21 mouse cellular contexts compared by ENCODE assay signal in genomic region chr11:53166478-53166877, GRCm38 (mm10).
"Had no signal": no experiment of that assay in that cellular context is flagged by ENCODE, and none has a peak within 500 bp of the region (broad histone marks: within the 10 kb centered on the region; RNA-seq: fewer than 3 reads in every experiment).

No protein-coding gene starts in this region.

- H3K27ac ChIP-seq: liver, embryonic 14.5 days; lung, embryonic 15.5 days; macrophage; midbrain, embryonic 13.5 days; midbrain, embryonic 15.5 days; neural tube, embryonic 12.5 days; stomach, embryonic 15.5 days; stomach, postnatal 0 days had no signal

- H3K4me3 ChIP-seq: lung, embryonic 15.5 days; megakaryocyte, embryonic 14.5 days; midbrain, embryonic 13.5 days; midbrain, embryonic 15.5 days; neural tube, embryonic 12.5 days; stomach, embryonic 15.5 days had no signal

- H3K27me3 ChIP-seq: lung, embryonic 15.5 days; midbrain, embryonic 13.5 days; midbrain, embryonic 15.5 days; neural tube, embryonic 12.5 days; stomach, embryonic 15.5 days had no signal

- H3K4me2 ChIP-seq: lung, embryonic 15.5 days; midbrain, embryonic 11.5 days; midbrain, embryonic 13.5 days; midbrain, embryonic 15.5 days; neural tube, embryonic 12.5 days; stomach, embryonic 15.5 days had no signal

- H3K9me3 ChIP-seq: lung, embryonic 15.5 days; megakaryocyte, embryonic 14.5 days; midbrain, embryonic 13.5 days; midbrain, embryonic 15.5 days; neural tube, embryonic 12.5 days; stomach, embryonic 15.5 days had no signal

- H3K9ac ChIP-seq: liver, embryonic 14.5 days; lung, embryonic 15.5 days; midbrain, embryonic 13.5 days; midbrain, embryonic 15.5 days; neural tube, embryonic 12.5 days; stomach, embryonic 15.5 days had no signal

- DNase-seq: lung, adult 2 months; lung, postnatal 14 days; lung, postnatal 36 days; retina, postnatal 1 day; right cerebral cortex, adult 18-20 months; right cerebral cortex, postnatal 25 days; right cerebral cortex, postnatal 4 days; thymus, adult 2 months; thymus, postnatal 25 days; thymus, postnatal 4 days had no signal

- ATAC-seq: lung, postnatal 0 days; midbrain, embryonic 13.5 days; midbrain, embryonic 15.5 days had no signal

- H3K36me3 ChIP-seq: lung, embryonic 15.5 days; midbrain, embryonic 13.5 days; midbrain, embryonic 15.5 days; neural tube, embryonic 12.5 days; stomach, embryonic 15.5 days had no signal

- H3K4me1 ChIP-seq: lung, embryonic 15.5 days; megakaryocyte, embryonic 14.5 days; midbrain, embryonic 13.5 days; midbrain, embryonic 15.5 days; neural tube, embryonic 12.5 days; stomach, embryonic 15.5 days had no signal
